Mouse (Mus musculus) hindbrain, postnatal 0 days (tissue): ENCODE data around the gene Dbndd1. TPM values are rescaled to one million over a fixed set of nuclear protein-coding genes. Genes with fewer than 3 reads are reported as not detected.

Experiments used
- ATAC-seq: fragments of 200-750 bp; cut with Nextera tagmentation; 2 replicates; pipeline ENCODE4 v1.8.0; 2017; ENCODE audit warnings: mild to moderate bottlenecking, moderate TSS enrichment, moderate library complexity
- DNase-seq: peaks from one replicate; pipeline ENCODE4 v3.0.0-alpha.2; 2015; ENCODE audit warnings: low spot score
- H3K27ac ChIP-seq: fragments of 300-500 bp; sonication (generic); 2 replicates; pipeline ENCODE4 v1.5.1; 2014; ENCODE audit warnings: mild to moderate bottlenecking
- H3K27me3 ChIP-seq: fragments of 300-500 bp; sonication (generic); 2 replicates; pipeline ENCODE4 v1.6.1; 2014; ENCODE audit warnings: low read length, mixed read lengths; ENCODE audit not compliant: insufficient read depth
- H3K36me3 ChIP-seq: fragments of 300-500 bp; sonication (generic); 2 replicates; pipeline ENCODE4 v1.6.1; 2014; ENCODE audit warnings: low read length, mixed read lengths; ENCODE audit not compliant: insufficient read depth
- H3K4me1 ChIP-seq: fragments of 300-500 bp; sonication (generic); 2 replicates; pipeline ENCODE4 v1.6.1; 2014; ENCODE audit warnings: antibody characterized with exemption, low read length, mixed read lengths; ENCODE audit not compliant: insufficient read depth
- H3K4me2 ChIP-seq: fragments of 300-500 bp; sonication (generic); 2 replicates; pipeline ENCODE4 v1.6.1; 2014; ENCODE audit warnings: low read depth, mild to moderate bottlenecking, low read length, moderate library complexity, mixed read lengths
- H3K4me3 ChIP-seq: fragments of 300-500 bp; sonication (generic); 2 replicates; pipeline ENCODE4 v1.5.1; 2014; ENCODE audit warnings: low read length
- H3K9ac ChIP-seq: fragments of 300-500 bp; sonication (generic); replicated peaks from 2 replicates; pipeline ENCODE4 v1.6.1; 2014; ENCODE audit warnings: mild to moderate bottlenecking, low read length, moderate library complexity, mixed read lengths
- H3K9me3 ChIP-seq: fragments of 300-500 bp; sonication (generic); 2 replicates; pipeline ENCODE4 v1.6.1; 2016; ENCODE audit warnings: low read length, mixed read lengths
- CTCF ChIP-seq: IDR thresholded peaks from 2 replicates; pipeline ENCODE4 v1.5.1; 2016; ENCODE audit warnings: antibody characterized with exemption, control low read depth, low read depth
- WGBS: fragments of 180-500 bp; shearing (Covaris S2); extraction: QIAGEN DNeasy Blood & Tissue Kit; methylation state at CpG from one replicate; pipeline ENCODE4 v1.1.7; 2014; 5-methylcytosine and 5-hydroxymethylcytosine counted together
- polyA plus RNA-seq: library from polyadenylated mRNA; unstranded; fragments of >200 nt; fragmentation: Nextera tagmentation; extraction: Ambion mirVana; gene quantifications from 2 replicates; pipeline ENCODE4 v1.2.1, GENCODE M21; 2015
- total RNA-seq: library from RNA; depleted of rRNA; stranded (reverse); fragments of >200 nt; gene quantifications from 2 replicates; pipeline ENCODE4 v1.2.3, GENCODE M21; 2014

Gene Dbndd1
- total and polyA plus RNA-seq, 2 experiments from 2014 or later = 54.2 to 95.7 TPM

DNA sequence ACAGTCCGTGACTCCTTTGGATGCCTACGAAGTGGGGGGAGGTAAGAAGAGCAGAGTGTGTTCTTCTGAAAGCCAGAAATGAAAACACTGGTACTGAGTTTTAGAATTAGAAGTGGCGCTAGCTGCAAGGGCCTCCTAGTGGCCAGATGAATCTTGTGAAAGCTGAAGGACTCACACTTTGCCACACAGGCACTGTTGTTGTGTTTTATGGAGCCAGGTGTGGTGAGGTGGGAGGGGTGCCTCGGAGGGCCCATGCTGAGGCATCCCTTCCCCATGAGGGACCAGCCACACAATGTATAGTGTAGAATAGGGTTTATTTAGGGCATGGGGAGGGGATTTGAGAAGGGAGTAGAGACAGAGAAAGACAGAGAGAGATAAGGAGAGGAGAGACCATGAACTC, 17.6 kb downstream of the Dbndd1 start:
- WGBS = 89% methylated on average over 4 of the region's 4 CpGs
- TF ChIP-seq CTCF = peak; percentile 38
- peaks cover 82% of the 10 kb centered on the region for H3K36me3 ChIP-seq
- H3K27me3 ChIP-seq = no peaks in the 10 kb centered on the region
- no peak overlapping the region for H3K4me2 ChIP-seq
- DNase-seq (no peak), ATAC-seq (no peak)
- H3K27ac ChIP-seq = no peak overlapping the region
- H3K4me1 ChIP-seq = no peaks in the 10 kb centered on the region
- H3K9me3 ChIP-seq = no peaks in the 10 kb centered on the region
- H3K9ac ChIP-seq = no peak overlapping the region
- no peak overlapping the region for H3K4me3 ChIP-seq

GRCm38 (mm10) chr8:123492898-123493297, 22.4 kb downstream of the Dbndd1 start:
- Histone ChIP-seq H3K4me2 (no peak overlapping the region), H3K4me3 (no peak overlapping the region), H3K9me3 (no peaks in the 10 kb centered on the region), H3K36me3 (peaks cover 79% of the 10 kb centered on the region), H3K27ac (no peak overlapping the region), H3K27me3 (no peaks in the 10 kb centered on the region), H3K9ac (no peak overlapping the region), H3K4me1 (no peaks in the 10 kb centered on the region)
- DNase-seq = no peak
- no peak for TF ChIP-seq CTCF
- WGBS = 98% methylated on average over 9 of the region's 9 CpGs
- ATAC-seq = no peak

DNA sequence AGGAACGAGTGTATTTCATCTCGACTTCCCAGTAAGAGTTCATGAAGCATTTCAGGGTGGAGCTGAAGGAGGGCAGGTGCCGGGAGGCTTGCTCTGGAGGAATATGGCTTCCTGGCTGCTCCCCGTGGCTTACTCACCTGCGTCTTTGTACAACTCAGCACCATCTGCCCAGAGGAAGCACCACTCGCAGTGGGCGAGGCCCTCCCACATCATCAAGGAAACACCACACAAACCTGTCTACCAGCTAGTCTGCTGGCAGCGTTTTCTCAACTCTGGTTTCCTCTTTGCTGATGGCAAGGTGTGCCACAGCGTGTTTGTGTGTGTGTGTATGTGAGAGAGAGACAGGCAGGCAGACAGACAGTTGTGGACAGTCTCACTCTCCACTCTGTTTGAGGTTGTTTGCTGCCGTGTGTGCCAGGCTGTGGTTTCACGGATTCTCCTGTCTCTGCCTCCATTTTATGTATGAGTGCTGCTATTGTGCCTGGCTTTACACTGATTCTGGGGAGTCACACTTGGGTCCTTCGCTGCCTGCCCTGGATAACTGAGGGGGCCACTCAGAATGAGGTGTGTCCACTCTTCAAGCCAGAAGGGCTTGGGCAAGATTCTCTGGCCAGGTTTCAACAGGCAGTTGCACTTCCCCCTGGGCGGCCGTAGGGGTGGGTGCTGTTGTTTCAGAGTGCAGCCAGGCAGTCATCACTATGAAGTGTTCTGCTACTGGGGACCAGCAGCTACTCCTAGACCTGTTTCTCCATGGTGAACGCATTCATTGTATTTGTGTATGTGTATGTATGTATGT, 23.8 kb downstream of the Dbndd1 start:
- no peak overlapping the region for H3K27ac ChIP-seq
- no peak overlapping the region for H3K9ac ChIP-seq
- H3K4me1 ChIP-seq = no peaks in the 10 kb centered on the region
- 94% methylated on average over 15 of the region's 15 CpGs for WGBS
- no peak for TF ChIP-seq CTCF
- ATAC-seq (no peak), DNase-seq (no peak)
- H3K9me3 ChIP-seq = no peaks in the 10 kb centered on the region
- peaks cover 81% of the 10 kb centered on the region for H3K36me3 ChIP-seq
- H3K27me3 ChIP-seq = no peaks in the 10 kb centered on the region
- H3K4me3 ChIP-seq = no peak overlapping the region
- no peak overlapping the region for H3K4me2 ChIP-seq

DNA sequence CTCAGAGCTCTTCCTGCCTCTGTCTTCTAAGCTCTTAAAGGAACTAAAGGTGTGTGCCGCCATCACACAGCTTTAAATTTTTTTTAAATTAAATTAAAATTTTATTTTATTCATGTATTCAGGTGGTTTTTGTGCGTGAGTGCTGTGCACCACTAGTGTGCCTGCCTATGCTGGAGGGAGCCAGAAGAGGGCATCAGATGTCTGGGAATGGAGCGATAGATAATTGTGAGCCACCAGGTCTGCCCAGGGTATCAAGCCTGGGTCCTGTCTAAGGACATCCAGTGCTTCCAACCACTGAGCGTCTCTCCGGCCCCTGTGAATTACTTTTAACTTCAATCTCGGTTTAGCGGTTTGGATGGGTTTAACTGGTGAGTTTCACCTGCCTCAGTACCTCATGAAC, 32.6 kb downstream of the Dbndd1 start:
- DNase-seq (peak; percentile 10), ATAC-seq (no peak)
- Histone ChIP-seq H3K27ac (no peak overlapping the region), H3K4me2 (no peak overlapping the region), H3K4me1 (peaks cover 7% of the 10 kb centered on the region; the same call in 1 of the 2 replicates), H3K36me3 (peaks cover 36% of the 10 kb centered on the region), H3K9me3 (no peaks in the 10 kb centered on the region), H3K9ac (no peak overlapping the region), H3K4me3 (no peak overlapping the region), H3K27me3 (no peaks in the 10 kb centered on the region)
- WGBS = 85% methylated on average over 7 of the region's 7 CpGs
- TF ChIP-seq CTCF = peak; percentile 48

DNA sequence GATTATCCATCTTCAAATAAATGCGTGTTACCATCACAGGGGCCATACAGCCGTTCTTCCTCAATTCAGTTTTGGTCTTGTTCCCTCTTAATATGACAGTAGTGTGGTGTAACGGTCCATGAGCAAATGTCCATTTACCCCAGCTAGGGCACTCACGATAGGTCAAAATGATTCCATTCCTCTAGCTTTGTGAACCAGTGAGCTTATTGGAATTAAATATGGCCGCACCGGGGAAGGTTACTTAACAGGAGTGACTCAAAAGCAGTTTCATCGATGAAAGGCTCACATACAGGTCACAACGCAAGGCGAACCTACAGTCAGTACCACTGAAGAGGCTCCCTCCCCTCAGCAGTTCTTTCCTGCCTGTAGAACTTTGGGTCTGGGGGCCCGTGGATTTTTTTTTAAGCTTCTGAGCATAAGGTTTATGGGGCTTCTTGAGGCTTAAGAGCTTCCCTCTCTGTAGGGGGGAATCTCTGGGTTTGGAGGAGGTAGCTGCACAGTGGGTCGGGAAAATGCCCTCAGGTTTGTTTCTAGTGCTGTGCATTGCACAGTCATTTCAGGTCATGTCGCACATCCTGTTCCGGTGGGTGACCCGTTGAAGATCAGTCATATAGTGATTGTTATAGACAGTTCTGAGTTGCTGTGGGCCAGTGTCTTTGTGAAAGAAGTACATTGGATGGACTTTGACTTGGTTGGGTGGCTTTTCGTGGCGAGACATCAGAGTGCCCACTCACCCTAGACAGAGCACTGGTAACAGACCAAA, 36.6 kb downstream of the Dbndd1 start:
- no peak for TF ChIP-seq CTCF
- ATAC-seq = no peak
- H3K27me3 ChIP-seq = no peaks in the 10 kb centered on the region
- peak overlapping the region; percentile 81 for H3K9ac ChIP-seq
- peak overlapping the region; percentile 89 for H3K4me2 ChIP-seq
- 36% methylated on average over 16 of the region's 16 CpGs for WGBS
- H3K27ac ChIP-seq = peak overlapping the region; percentile 96
- H3K36me3 ChIP-seq = peaks cover 14% of the 10 kb centered on the region; the same call in 1 of the 2 replicates
- H3K4me3 ChIP-seq = peak overlapping the region; percentile 89
- H3K9me3 ChIP-seq = no peaks in the 10 kb centered on the region
- DNase-seq = peak; percentile 51
- H3K4me1 ChIP-seq = peaks cover 12% of the 10 kb centered on the region; the same call in 1 of the 2 replicates

DNA sequence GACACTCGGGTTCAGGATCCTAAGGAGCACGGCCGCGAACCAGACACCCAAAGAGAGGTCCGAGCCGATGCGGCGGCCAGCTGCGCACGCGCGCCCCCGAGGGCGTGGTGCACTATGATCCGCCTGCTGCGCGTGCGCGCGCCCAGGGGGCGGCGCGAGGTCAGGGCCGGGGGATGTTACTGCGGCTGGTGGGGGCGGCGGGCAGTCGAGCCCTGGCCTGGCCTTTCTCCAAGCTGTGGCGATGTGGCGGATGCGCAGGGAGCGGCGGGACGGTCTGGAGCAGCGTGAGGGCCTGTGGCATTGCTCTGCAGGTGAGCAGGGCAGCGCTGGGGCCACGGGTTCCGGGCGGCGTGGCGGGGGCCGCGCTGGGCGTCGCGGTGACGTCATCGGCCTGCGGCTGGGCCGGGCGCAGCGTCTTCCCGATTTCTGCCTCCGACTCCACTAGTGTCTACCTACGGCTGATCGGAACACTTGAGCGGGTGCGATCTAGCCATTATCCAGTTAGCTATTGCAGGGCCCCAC, 37.5 kb downstream of the Dbndd1 start, which contains the start of gene Afg3l1:
TSS of gene Afg3l1 (plus strand) at position 167 of the 522 bp plus-strand sequence.
- no peaks in the 10 kb centered on the region for H3K27me3 ChIP-seq
- H3K4me2 ChIP-seq = peak within 1 kb of the TSS; percentile 89
- H3K27ac ChIP-seq = peak within 1 kb of the TSS; percentile 96
- DNase-seq (peak; percentile 96), ATAC-seq (peak; percentile 95)
- peaks cover 14% of the 10 kb centered on the region; the same call in 1 of the 2 replicates for H3K36me3 ChIP-seq
- H3K9me3 ChIP-seq = no peaks in the 10 kb centered on the region
- peak within 1 kb of the TSS; percentile 89 for H3K4me3 ChIP-seq
- WGBS = 0% methylated on average over 54 of the region's 58 CpGs
- H3K4me1 ChIP-seq = peaks cover 12% of the 10 kb centered on the region; the same call in 1 of the 2 replicates
- TF ChIP-seq CTCF = no peak
- H3K9ac ChIP-seq = peak within 1 kb of the TSS; percentile 81
